Mouse (Mus musculus) kidney, embryonic 15.5 days (tissue): ENCODE data around the gene Shisa7. TPM values are rescaled to one million over a fixed set of nuclear protein-coding genes. Genes with fewer than 3 reads are reported as not detected.
"Not testable (repeated sequence)": the region's sequence is repeated elsewhere in the genome, so short reads cannot be mapped to it uniquely, and the experiment has no call there.

Experiments used
- ATAC-seq: fragments of 200-750 bp; cut with Nextera tagmentation; replicated peaks from 2 replicates; pipeline ENCODE4 v1.8.0; 2017; ENCODE audit warnings: moderate TSS enrichment; ENCODE audit not compliant: low FRiP score
- H3K27ac ChIP-seq: fragments of 300-500 bp; sonication (generic); 2 replicates; pipeline ENCODE4 v1.5.1; 2015; ENCODE audit warnings: mild to moderate bottlenecking, inconsistent platforms
- H3K27me3 ChIP-seq: fragments of 300-500 bp; sonication (generic); 2 replicates; pipeline ENCODE4 v1.6.1; 2015; ENCODE audit warnings: inconsistent platforms
- H3K36me3 ChIP-seq: fragments of 300-500 bp; sonication (generic); 2 replicates; pipeline ENCODE4 v1.6.1; 2015; ENCODE audit warnings: inconsistent platforms
- H3K4me1 ChIP-seq: fragments of 300-500 bp; sonication (generic); 2 replicates; pipeline ENCODE4 v1.6.1; 2015; ENCODE audit warnings: inconsistent platforms
- H3K4me2 ChIP-seq: fragments of 300-500 bp; sonication (generic); 2 replicates; pipeline ENCODE4 v1.6.1; 2015; ENCODE audit warnings: moderate library complexity, mild to moderate bottlenecking, inconsistent platforms
- H3K4me3 ChIP-seq: fragments of 300-500 bp; sonication (generic); replicated peaks from 2 replicates; pipeline ENCODE4 v1.5.1; 2015; ENCODE audit warnings: mild to moderate bottlenecking, inconsistent platforms
- H3K9ac ChIP-seq: fragments of 300-500 bp; sonication (generic); 2 replicates; pipeline ENCODE4 v1.6.1; 2015; ENCODE audit warnings: mild to moderate bottlenecking, inconsistent platforms
- H3K9me3 ChIP-seq: fragments of 300-500 bp; sonication (generic); replicated peaks from 2 replicates; pipeline ENCODE4 v1.6.1; 2016; ENCODE audit warnings: inconsistent platforms
- WGBS: fragments of 180-500 bp; shearing (Covaris S2); methylation state at CpG from one replicate; pipeline ENCODE4 v1.1.7; 2015; ENCODE audit warnings: mixed read lengths; 5-methylcytosine and 5-hydroxymethylcytosine counted together
- polyA plus RNA-seq: library from polyadenylated mRNA; unstranded; fragments of >200 nt; fragmentation: Nextera tagmentation; extraction: Ambion mirVana; gene quantifications from 2 replicates; pipeline ENCODE4 v1.2.1, GENCODE M21; 2015

The Shisa7 gene
- polyA plus RNA-seq, 1 experiment from 2014 or later = 0.84 TPM

DNA sequence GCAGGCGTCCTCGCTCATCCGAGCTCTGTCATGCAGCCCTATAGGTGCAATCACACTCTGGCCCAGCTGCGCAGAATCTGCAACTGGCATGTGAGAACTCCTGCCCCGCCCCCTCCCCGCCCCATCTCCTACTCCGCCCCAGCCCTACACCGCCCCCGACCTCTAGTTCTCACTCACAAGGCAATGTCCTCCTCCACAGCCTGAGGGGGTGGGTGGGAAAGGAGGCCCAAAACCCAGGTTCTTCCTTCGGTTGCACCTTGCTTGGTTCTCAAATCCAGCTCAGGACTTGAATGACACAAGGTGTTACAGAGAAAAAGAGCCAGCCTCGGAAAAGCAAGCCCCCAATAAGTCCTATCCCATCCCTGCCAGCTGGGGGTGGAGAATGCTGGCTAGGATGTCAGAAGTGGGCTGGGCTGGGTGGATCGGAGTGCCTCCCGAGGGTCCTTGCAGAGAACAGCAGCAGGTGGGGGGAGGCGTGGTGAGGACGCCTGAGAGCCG, 1.8 kb downstream of the Shisa7 start:
- Histone ChIP-seq H3K9me3 (no peaks in the 10 kb centered on the region), H3K4me2 (peak overlapping the region; percentile 95), H3K9ac (0 out of 2 replicates have a peak overlapping the region, but pooled peaks have one; percentile 26), H3K4me3 (peak overlapping the region; percentile 50), H3K27ac (no peak overlapping the region), H3K27me3 (peaks cover 77% of the 10 kb centered on the region), H3K4me1 (peaks cover 33% of the 10 kb centered on the region), H3K36me3 (no peaks in the 10 kb centered on the region)
- 1% methylated on average over 16 of the region's 16 CpGs for WGBS
- ATAC-seq = peak; percentile 68

- WGBS = 59% methylated on average over 5 of the region's 5 CpGs
- Histone ChIP-seq H3K4me1 (peaks cover 35% of the 10 kb centered on the region), H3K27ac (no peak overlapping the region), H3K36me3 (no peaks in the 10 kb centered on the region), H3K27me3 (peaks cover 81% of the 10 kb centered on the region), H3K9ac (no peak overlapping the region), H3K4me3 (0 out of 2 replicates have a peak overlapping the region, but pooled peaks have one; percentile 50), H3K4me2 (no peak overlapping the region), H3K9me3 (no peaks in the 10 kb centered on the region)
- no peak for ATAC-seq
These were observed 2.4 kb downstream of the Shisa7 start for GRCm38 (mm10) chr7:4842077-4842476.

DNA sequence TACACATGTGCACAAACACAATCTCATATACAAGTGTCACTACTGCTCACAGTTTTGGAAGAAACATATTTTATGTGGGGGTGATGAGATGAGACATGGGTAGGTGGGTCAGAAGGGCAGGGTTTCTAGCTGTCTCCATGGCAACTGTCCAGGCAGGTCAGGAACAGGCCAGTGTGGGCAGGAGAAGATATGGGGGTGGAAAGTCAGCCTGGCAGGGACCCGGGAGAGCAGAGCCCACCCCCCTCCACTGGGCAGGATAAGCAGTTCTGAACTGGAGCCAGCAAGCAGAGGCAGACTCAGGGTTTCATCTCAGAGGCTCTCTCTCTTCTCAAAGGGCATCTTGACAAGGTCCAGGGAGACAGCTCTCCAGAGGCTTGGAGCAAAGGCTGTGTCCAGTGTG, 6.9 kb downstream of the Shisa7 start:
- Histone ChIP-seq H3K4me3 (no peak overlapping the region), H3K36me3 (no peaks in the 10 kb centered on the region), H3K9me3 (no peaks in the 10 kb centered on the region), H3K4me1 (peaks cover 22% of the 10 kb centered on the region), H3K4me2 (no peak overlapping the region), H3K27ac (no peak overlapping the region), H3K27me3 (peaks cover 81% of the 10 kb centered on the region), H3K9ac (no peak overlapping the region)
- 4% methylated on average over 1 of the region's 1 CpGs for WGBS
- no peak for ATAC-seq

DNA sequence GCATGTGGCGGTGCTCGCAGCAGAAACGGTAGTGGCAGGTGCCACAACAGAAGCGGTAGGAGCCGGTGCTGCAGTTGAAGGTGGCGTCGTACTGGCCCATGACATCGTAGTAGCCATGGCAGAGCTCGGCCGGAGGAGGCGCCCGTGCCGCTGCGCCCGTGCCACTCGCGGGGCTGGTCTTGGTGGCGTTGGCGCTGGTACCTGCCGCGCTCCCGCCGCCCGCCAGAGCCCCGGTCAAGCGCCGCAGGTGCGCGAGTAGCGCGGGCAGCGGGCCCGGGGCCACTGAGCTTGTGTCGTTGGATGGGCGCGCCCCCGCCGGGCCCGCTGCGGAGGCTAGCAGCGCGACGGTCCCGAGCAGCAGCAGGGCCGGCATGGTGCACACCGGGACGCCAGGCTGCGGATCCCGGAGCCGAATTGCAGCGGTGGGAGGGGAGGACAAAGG, 8.1 kb downstream of the Shisa7 start:
- H3K4me2 ChIP-seq = peak overlapping the region; percentile 87
- H3K4me3 ChIP-seq = peak overlapping the region; percentile 53
- peaks cover 75% of the 10 kb centered on the region for H3K27me3 ChIP-seq
- under 1% methylated on average over 51 of the region's 51 CpGs for WGBS
- peak; percentile 90 for ATAC-seq
- H3K9ac ChIP-seq = peak overlapping the region; percentile 61
- peak overlapping the region; percentile 71 for H3K27ac ChIP-seq
- peaks cover 16% of the 10 kb centered on the region for H3K4me1 ChIP-seq
- H3K36me3 ChIP-seq = no peaks in the 10 kb centered on the region
- no peaks in the 10 kb centered on the region for H3K9me3 ChIP-seq

GRCm38 (mm10) chr7:4835631-4836327, 8.7 kb downstream of the Shisa7 start:
- H3K27ac ChIP-seq = peak overlapping the region; percentile 71; the same call in 1 of the 2 replicates
- WGBS = 4% methylated on average over 33 of the region's 34 CpGs
- no peaks in the 10 kb centered on the region for H3K36me3 ChIP-seq
- H3K9ac ChIP-seq = peak overlapping the region; percentile 61
- peak overlapping the region; percentile 53 for H3K4me3 ChIP-seq
- H3K4me2 ChIP-seq = peak overlapping the region; percentile 87
- no peaks in the 10 kb centered on the region for H3K9me3 ChIP-seq
- ATAC-seq = no peak; the same call in none of the 2 replicates
- H3K4me1 ChIP-seq = peaks cover 16% of the 10 kb centered on the region
- peaks cover 76% of the 10 kb centered on the region for H3K27me3 ChIP-seq

GRCm38 (mm10) chr7:4830476-4830875, 14.0 kb downstream of the Shisa7 start:
- Histone ChIP-seq H3K4me3 (no peak overlapping the region), H3K4me1 (peaks cover 3% of the 10 kb centered on the region; the same call in 1 of the 2 replicates), H3K27me3 (peaks cover 39% of the 10 kb centered on the region), H3K27ac (no peak overlapping the region), H3K36me3 (no peaks in the 10 kb centered on the region), H3K9ac (no peak overlapping the region), H3K4me2 (no peak overlapping the region), H3K9me3 (no peaks in the 10 kb centered on the region)
- ATAC-seq = no peak
- 6% methylated on average over 12 of the region's 12 CpGs for WGBS

GRCm38 (mm10) chr7:4825365-4825764, 19.1 kb downstream of the Shisa7 start:
- Histone ChIP-seq H3K9ac (no peak overlapping the region), H3K4me3 (no peak overlapping the region), H3K9me3 (no peaks in the 10 kb centered on the region), H3K27ac (no peak overlapping the region), H3K27me3 (peaks cover 2% of the 10 kb centered on the region; the same call in 1 of the 2 replicates), H3K36me3 (no peaks in the 10 kb centered on the region), H3K4me1 (peaks cover 16% of the 10 kb centered on the region; the same call in 1 of the 2 replicates), H3K4me2 (no peak overlapping the region)
- no peak for ATAC-seq
- 43% methylated on average over 4 of the region's 4 CpGs for WGBS

GRCm38 (mm10) chr7:4822162-4822907, 22.2 kb downstream of the Shisa7 start:
- WGBS = 55% methylated on average over 6 of the region's 6 CpGs
- Histone ChIP-seq H3K9me3 (no peaks in the 10 kb centered on the region), H3K4me3 (no peak overlapping the region), H3K27me3 (no peaks in the 10 kb centered on the region), H3K4me1 (peaks cover 16% of the 10 kb centered on the region; the same call in 1 of the 2 replicates), H3K27ac (peak overlapping the region; percentile 73), H3K4me2 (no peak overlapping the region), H3K9ac (no peak overlapping the region), H3K36me3 (no peaks in the 10 kb centered on the region)
- ATAC-seq = peak; percentile 76

DNA sequence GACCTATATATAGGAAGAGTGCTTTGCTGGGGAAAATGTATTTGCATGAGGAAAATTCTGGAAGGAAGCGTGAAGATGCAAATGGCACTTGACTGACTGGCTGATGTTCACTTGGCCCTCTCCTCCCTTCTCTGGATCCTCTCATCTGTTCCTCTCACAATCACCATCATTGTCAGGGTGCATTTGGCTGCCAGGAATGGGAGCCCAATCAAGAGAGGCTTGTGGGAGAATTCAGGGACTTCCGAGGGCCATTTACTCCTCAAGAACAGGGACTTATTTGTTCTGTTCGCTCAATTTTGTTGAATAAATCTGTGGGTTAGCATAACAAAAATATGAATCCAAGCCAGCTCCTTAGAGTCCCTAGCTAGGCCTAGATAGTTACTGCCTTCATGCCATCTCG, 22.8 kb downstream of the Shisa7 start:
- Histone ChIP-seq H3K27ac (peak overlapping the region; percentile 73), H3K27me3 (no peaks in the 10 kb centered on the region), H3K4me2 (no peak overlapping the region), H3K4me1 (peaks cover 16% of the 10 kb centered on the region; the same call in 1 of the 2 replicates), H3K4me3 (no peak overlapping the region), H3K9me3 (no peaks in the 10 kb centered on the region), H3K9ac (no peak overlapping the region), H3K36me3 (no peaks in the 10 kb centered on the region)
- no peak for ATAC-seq
- WGBS = 82% methylated on average over 4 of the region's 4 CpGs

GRCm38 (mm10) chr7:4820925-4821324, 23.6 kb downstream of the Shisa7 start:
- not testable (repeated sequence) for H3K9ac ChIP-seq, H3K27ac ChIP-seq, H3K9me3 ChIP-seq, H3K27me3 ChIP-seq, ATAC-seq, H3K4me2 ChIP-seq, H3K36me3 ChIP-seq, H3K4me3 ChIP-seq
- WGBS = 89% methylated on average over 7 of the region's 7 CpGs
- H3K4me1 ChIP-seq = peaks cover 16% of the 10 kb centered on the region; the same call in 1 of the 2 replicates

GRCm38 (mm10) chr7:4816559-4816958, 27.9 kb downstream of the Shisa7 start:
- Histone ChIP-seq H3K9ac (no peak overlapping the region), H3K9me3 (no peaks in the 10 kb centered on the region), H3K27ac (no peak overlapping the region), H3K36me3 (no peaks in the 10 kb centered on the region), H3K4me3 (no peak overlapping the region), H3K27me3 (no peaks in the 10 kb centered on the region), H3K4me2 (no peak overlapping the region), H3K4me1 (peaks cover 7% of the 10 kb centered on the region)
- ATAC-seq = no peak
